In the genomic region with DNA sequence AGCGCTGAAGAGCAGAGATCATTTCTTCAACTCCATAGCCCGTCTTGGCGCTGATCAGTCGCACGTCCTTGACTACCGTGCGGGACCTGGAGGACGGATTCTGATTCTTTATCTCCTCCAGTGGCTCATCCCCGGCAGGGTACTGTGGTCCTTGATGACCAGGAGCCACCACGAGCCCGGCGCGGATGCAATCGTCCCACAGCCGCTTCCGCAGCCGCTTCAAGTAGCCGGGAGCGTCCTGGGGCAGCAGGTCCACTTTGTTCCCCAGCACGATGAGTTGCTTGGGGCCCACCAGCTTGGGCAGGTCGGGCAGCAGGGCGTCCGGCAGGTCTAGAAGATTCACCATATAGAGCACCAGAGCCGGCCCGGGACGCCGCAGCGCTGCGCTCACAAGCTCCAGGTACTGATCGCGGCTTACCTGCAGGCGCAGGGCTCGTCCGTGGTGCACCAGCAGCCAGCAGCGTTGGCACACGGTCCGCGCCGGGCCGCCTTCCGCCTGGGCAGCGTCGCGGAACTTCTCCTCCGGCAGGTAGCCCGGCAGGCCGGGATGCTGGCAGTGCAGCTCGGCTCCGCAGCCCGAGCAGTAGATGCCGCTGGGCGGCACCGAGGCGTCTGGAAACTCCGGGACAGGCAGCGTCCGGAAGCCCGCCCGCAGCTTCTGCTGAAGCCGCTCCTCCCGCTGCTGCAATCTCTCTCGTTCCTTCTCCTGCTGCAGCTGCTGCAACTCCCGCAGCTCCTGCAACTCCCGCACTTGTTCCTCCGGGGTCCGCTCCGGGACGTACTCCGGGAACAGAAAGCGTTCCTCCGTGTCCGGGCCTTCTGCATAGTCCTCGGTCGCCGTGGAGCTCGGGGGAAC, we compare ENCODE assay signal across 7 mouse cellular contexts. TPM values are rescaled to one million over a fixed set of nuclear protein-coding genes. Genes with fewer than 3 reads are reported as not detected.
DNase-seq lines count a peak whose midpoint lies in the region; ATAC-seq and TF ChIP-seq lines count a peak whose summit lies in the region.

No protein-coding gene starts in this region.

- H3K4me3 ChIP-seq in bone marrow macrophage, adult 2 months (ENCODE audit: insufficient read depth, low read length): peak overlapping the region; percentile 92
- peak overlapping the region; percentile 90 for H3K4me3 ChIP-seq in forebrain, embryonic 14.5 days (ENCODE audit: low read depth, low read length)
- peak overlapping the region; percentile 87 for H3K4me3 ChIP-seq in liver, postnatal 0 days (ENCODE audit: low read depth, low read length)
- H3K4me3 ChIP-seq in olfactory bulb, adult 2 months (ENCODE audit: insufficient read depth, low read depth, low read length): peak overlapping the region; percentile 72

- H3K9ac ChIP-seq in forebrain, embryonic 14.5 days (ENCODE audit: low read length): peak overlapping the region; percentile 79
- peak overlapping the region; percentile 85 for H3K9ac ChIP-seq in liver, postnatal 0 days (replicated peaks)

- peaks cover 14% of the 10 kb centered on the region for H3K4me1 ChIP-seq in bone marrow macrophage, adult 2 months (ENCODE audit: control insufficient read depth, insufficient read depth, low read length)
- peaks cover 19% of the 10 kb centered on the region for H3K4me1 ChIP-seq in forebrain, embryonic 14.5 days (ENCODE audit: control insufficient read depth, insufficient read depth, low read length)
- H3K4me1 ChIP-seq in liver, postnatal 0 days (ENCODE audit: insufficient read depth): peaks cover 18% of the 10 kb centered on the region
- peaks cover 6% of the 10 kb centered on the region for H3K4me1 ChIP-seq in olfactory bulb, adult 2 months (ENCODE audit: control insufficient read depth, insufficient read depth, low read length)

- peak; percentile 25 to 61 for DNase-seq in urinary bladder, postnatal 4 days (ENCODE audit: low spot score in 2 of 2)
- DNase-seq in urinary bladder, adult 2 months (ENCODE audit: low spot score): no peak
- peak; percentile 51 for DNase-seq in forebrain, embryonic 14.5 days (ENCODE audit: low spot score)
- peak; percentile 63 for DNase-seq in liver, postnatal 0 days

- no peaks in the 10 kb centered on the region for H3K9me3 ChIP-seq in forebrain, embryonic 14.5 days (replicated peaks; ENCODE audit: control insufficient read depth, low read length)
- no peaks in the 10 kb centered on the region for H3K9me3 ChIP-seq in liver, postnatal 0 days (ENCODE audit: low read length)

- H3K36me3 ChIP-seq in forebrain, embryonic 14.5 days (ENCODE audit: control insufficient read depth, insufficient read depth, low read length): peaks cover 37% of the 10 kb centered on the region
- H3K36me3 ChIP-seq in liver, postnatal 0 days (replicated peaks; ENCODE audit: insufficient read depth, low read length): peaks cover 31% of the 10 kb centered on the region

- peak overlapping the region; percentile 100 for H3K4me2 ChIP-seq in forebrain, embryonic 14.5 days (ENCODE audit: low read length)
- peak overlapping the region; percentile 100 for H3K4me2 ChIP-seq in liver, postnatal 0 days (ENCODE audit: low read depth, low read length)

- TF ChIP-seq CTCF in bone marrow macrophage, adult 2 months (IDR thresholded peaks at IDR 0.05; ENCODE audit: low read depth, low read length): no peak
- no peak for TF ChIP-seq CTCF in liver, postnatal 0 days (IDR thresholded peaks at IDR 0.05; ENCODE audit: low read depth)
- no peak for TF ChIP-seq CTCF in olfactory bulb, adult 2 months (IDR thresholded peaks at IDR 0.05; ENCODE audit: insufficient read depth, low read depth, low read length)

- H3K27ac ChIP-seq in bone marrow macrophage, adult 2 months (ENCODE audit: insufficient read depth, low read depth, low read length): peak overlapping the region; percentile 20
- H3K27ac ChIP-seq in forebrain, embryonic 14.5 days (ENCODE audit: low read depth, low read length): peak overlapping the region; percentile 91; the same call in 1 of the 2 replicates
- H3K27ac ChIP-seq in liver, postnatal 0 days (ENCODE audit: low read depth): no peak overlapping the region
- no peak overlapping the region for H3K27ac ChIP-seq in olfactory bulb, adult 2 months (ENCODE audit: insufficient read depth, low read depth, low read length)

- WGBS in forebrain, embryonic 14.5 days: under 1% methylated on average over 76 of the region's 76 CpGs
- WGBS in liver, postnatal 0 days (ENCODE audit: insufficient replicate concordance): 2% methylated on average over 64 of the region's 76 CpGs
- under 1% methylated on average over 76 of the region's 76 CpGs for WGBS in olfactory bulb, adult 2 months

- peak; percentile 35 for ATAC-seq in forebrain, embryonic 14.5 days
- ATAC-seq in inflammation-experienced regulatory T-cells, adult 6 months: peak; percentile 51
- ATAC-seq in liver, postnatal 0 days: peak; percentile 20

- TF ChIP-seq EP300 in liver, postnatal 0 days (IDR thresholded peaks at IDR 0.05; ENCODE audit: low read depth): no peak

- H3K27me3 ChIP-seq in forebrain, embryonic 14.5 days (replicated peaks; ENCODE audit: control insufficient read depth, insufficient read depth, low read length): no peaks in the 10 kb centered on the region
- no peaks in the 10 kb centered on the region for H3K27me3 ChIP-seq in liver, postnatal 0 days (ENCODE audit: insufficient read depth, low read length)

- TF ChIP-seq POLR2A in bone marrow macrophage, adult 2 months (IDR thresholded peaks at IDR 0.05; ENCODE audit: borderline replicate concordance, low read depth, low read length): no peak
- no peak for TF ChIP-seq POLR2A in olfactory bulb, adult 2 months (IDR thresholded peaks at IDR 0.05; ENCODE audit: insufficient read depth, low read depth, low read length)

RNA-seq across cellular contexts. Expression of a gene that starts 0.6 kb away (rescaled TPM):
- polyA plus RNA-seq in urinary bladder, adult 2 months (2012; rRNA removed): 13.3 TPM in 2 replicates
- 10.1 and 10.5 TPM in 2 replicates for polyA plus RNA-seq in bone marrow macrophage, adult 2 months (2012; ENCODE audit: insufficient read depth, insufficient read length, missing spikeins)
- polyA plus RNA-seq in forebrain, embryonic 14.5 days (2014; fragmentation: Nextera tagmentation; extraction: Ambion mirVana): 30.2 and 35.7 TPM in 2 replicates
- 1 to 10 TPM; 4.3 to 6.2 (median 4.8) TPM for polyA plus RNA-seq in inflammation-experienced regulatory T-cells, adult 6 months (2017; shearing (Covaris generic))
- 8.2 and 10.5 TPM in 2 replicates for polyA plus RNA-seq in liver, postnatal 0 days (2015; fragmentation: Nextera tagmentation; extraction: Ambion mirVana)
- not detected in 2 replicates for polyA plus RNA-seq in olfactory bulb, adult 2 months (2012; ENCODE audit: insufficient read depth, insufficient read length, low replicate concordance, missing spikeins)

RNA-seq across cellular contexts. Expression of a gene that starts 0.7 kb away (rescaled TPM):
- polyA plus RNA-seq in urinary bladder, adult 2 months (2012; rRNA removed): 30.9 and 32.3 TPM in 2 replicates
- 31.0 and 35.9 TPM in 2 replicates for polyA plus RNA-seq in bone marrow macrophage, adult 2 months (2012; ENCODE audit: insufficient read depth, insufficient read length, missing spikeins)
- 86.8 and 90.9 TPM in 2 replicates for polyA plus RNA-seq in forebrain, embryonic 14.5 days (2014; fragmentation: Nextera tagmentation; extraction: Ambion mirVana)
- polyA plus RNA-seq in inflammation-experienced regulatory T-cells, adult 6 months (2017; shearing (Covaris generic)): 10 to 100 TPM; 51.5 to 53.3 (median 51.6) TPM
- 16.4 and 18.6 TPM in 2 replicates for polyA plus RNA-seq in liver, postnatal 0 days (2015; fragmentation: Nextera tagmentation; extraction: Ambion mirVana)
- polyA plus RNA-seq in olfactory bulb, adult 2 months (2012; ENCODE audit: insufficient read depth, insufficient read length, low replicate concordance, missing spikeins): not detected in 2 replicates

RNA-seq across cellular contexts. Expression of a gene that starts 44.0 kb away (rescaled TPM):
- 12.4 and 14.3 TPM in 2 replicates for polyA plus RNA-seq in urinary bladder, adult 2 months (2012; rRNA removed)
- 14.2 and 16.6 TPM in 2 replicates for polyA plus RNA-seq in bone marrow macrophage, adult 2 months (2012; ENCODE audit: insufficient read depth, insufficient read length, missing spikeins)
- 7.4 and 7.5 TPM in 2 replicates for polyA plus RNA-seq in forebrain, embryonic 14.5 days (2014; fragmentation: Nextera tagmentation; extraction: Ambion mirVana)
- polyA plus RNA-seq in inflammation-experienced regulatory T-cells, adult 6 months (2017; shearing (Covaris generic)): 10 to 100 TPM; 11.8 to 18.0 (median 17.7) TPM
- polyA plus RNA-seq in liver, postnatal 0 days (2015; fragmentation: Nextera tagmentation; extraction: Ambion mirVana): 6.4 and 6.9 TPM in 2 replicates
- polyA plus RNA-seq in olfactory bulb, adult 2 months (2012; ENCODE audit: insufficient read depth, insufficient read length, low replicate concordance, missing spikeins): not detected in 2 replicates

Comparison
In these comparisons a context has a peak if more than half of its experiments do, and no peak if none do; other contexts are left out.
1. H3K27ac ChIP-seq: peak in bone marrow macrophage, adult 2 months (single experiment) and forebrain, embryonic 14.5 days (single experiment); none in liver, postnatal 0 days (single experiment) and olfactory bulb, adult 2 months (single experiment).
2. Peak in every context shown above with its lines, with median percentiles within 50 percentile points of each other: H3K4me3 ChIP-seq and ATAC-seq.